Mouse (Mus musculus) heart, adult 2 months (tissue): ENCODE measurements around the gene Cd180. TPM values are rescaled to one million over a fixed set of nuclear protein-coding genes. Genes with fewer than 3 reads are reported as not detected.
A peak's percentile ranks its signal among the peaks of the same experiment; 100 is the strongest.
"Not testable (repeated sequence)": the region's sequence is repeated elsewhere in the genome, so short reads cannot be mapped to it uniquely, and the experiment has no call there.

ENCODE experiments used
- DNase-seq, 2 experiments: peaks; one replicate each; pipeline ENCODE4 v3.0.0; 2021
- H3K27ac ChIP-seq: fragments of 200-600 bp; 2 replicates; pipeline ENCODE4 v1.8.1; 2022
- H3K27me3 ChIP-seq: fragments of 200-500 bp; 2 replicates; pipeline ENCODE4 v1.6.1; 2012; ENCODE audit warnings: mild to moderate bottlenecking, low read length, inconsistent platforms, mixed read lengths; ENCODE audit not compliant: control insufficient read depth, insufficient read depth
- H3K36me3 ChIP-seq: fragments of 200-500 bp; 2 replicates; pipeline ENCODE4 v1.6.1; 2012; ENCODE audit warnings: low read length, inconsistent platforms; ENCODE audit not compliant: control insufficient read depth, insufficient read depth
- H3K4me1 ChIP-seq: fragments of 200-500 bp; 2 replicates; pipeline ENCODE4 v1.6.1; 2011; ENCODE audit warnings: low read length; ENCODE audit not compliant: control insufficient read depth, insufficient read depth
- H3K4me3 ChIP-seq: fragments of 200-600 bp; 2 replicates; pipeline ENCODE4 v1.8.1; 2022
- H3K79me2 ChIP-seq: fragments of 200-500 bp; replicated peaks from 2 replicates; pipeline ENCODE4 v1.6.1; 2012; ENCODE audit warnings: mild to moderate bottlenecking, inconsistent platforms, low read length, moderate library complexity, mixed read lengths; ENCODE audit not compliant: control insufficient read depth, insufficient read depth
- H3K9ac ChIP-seq: fragments of 200-500 bp; 2 replicates; pipeline ENCODE4 v1.6.1; 2012; ENCODE audit warnings: low read depth, mild to moderate bottlenecking, control low read depth, inconsistent platforms, low read length, mixed read lengths
- CTCF ChIP-seq: fragments of 200-600 bp; IDR thresholded peaks from 2 replicates; pipeline ENCODE4 v1.8.1; 2022; ENCODE audit warnings: antibody characterized with exemption, mild to moderate bottlenecking, moderate library complexity
- EP300 ChIP-seq: fragments of 200-500 bp; IDR thresholded peaks from 2 replicates; pipeline ENCODE4 v1.6.1; 2011; ENCODE audit warnings: low read depth, low read length, control low read depth; ENCODE audit not compliant: insufficient read depth
- POLR2A ChIP-seq: fragments of 200-500 bp; IDR thresholded peaks from 2 replicates; pipeline ENCODE4 v1.6.1; 2011; ENCODE audit warnings: mild to moderate bottlenecking, low read depth, low read length, control low read depth; ENCODE audit not compliant: insufficient read depth
- WGBS: fragments of 180-500 bp; shearing (Covaris S2); methylation state at CpG from one replicate; pipeline ENCODE4 v1.1.7; 2018; 5-methylcytosine and 5-hydroxymethylcytosine counted together
- intact Hi-C: fragments of 180-260 bp; cut with DNase I; formaldehyde crosslinking; loops from one replicate; pipeline ENCODE4 v1.15.1; 2025
- polyA plus RNA-seq: library from polyadenylated mRNA; depleted of rRNA; stranded (reverse); fragments of >200 nt; gene quantifications from 2 replicates; pipeline ENCODE4 v1.2.3, GENCODE M21; 2012
- total RNA-seq, 2 experiments: library from RNA; stranded (reverse); gene quantifications; 2 replicates each; pipeline ENCODE4 v1.2.3; 2021

The Cd180 gene
- total and polyA plus RNA-seq, 3 experiments = 0.32 to 1.6 (median 1.3) TPM

DNA sequence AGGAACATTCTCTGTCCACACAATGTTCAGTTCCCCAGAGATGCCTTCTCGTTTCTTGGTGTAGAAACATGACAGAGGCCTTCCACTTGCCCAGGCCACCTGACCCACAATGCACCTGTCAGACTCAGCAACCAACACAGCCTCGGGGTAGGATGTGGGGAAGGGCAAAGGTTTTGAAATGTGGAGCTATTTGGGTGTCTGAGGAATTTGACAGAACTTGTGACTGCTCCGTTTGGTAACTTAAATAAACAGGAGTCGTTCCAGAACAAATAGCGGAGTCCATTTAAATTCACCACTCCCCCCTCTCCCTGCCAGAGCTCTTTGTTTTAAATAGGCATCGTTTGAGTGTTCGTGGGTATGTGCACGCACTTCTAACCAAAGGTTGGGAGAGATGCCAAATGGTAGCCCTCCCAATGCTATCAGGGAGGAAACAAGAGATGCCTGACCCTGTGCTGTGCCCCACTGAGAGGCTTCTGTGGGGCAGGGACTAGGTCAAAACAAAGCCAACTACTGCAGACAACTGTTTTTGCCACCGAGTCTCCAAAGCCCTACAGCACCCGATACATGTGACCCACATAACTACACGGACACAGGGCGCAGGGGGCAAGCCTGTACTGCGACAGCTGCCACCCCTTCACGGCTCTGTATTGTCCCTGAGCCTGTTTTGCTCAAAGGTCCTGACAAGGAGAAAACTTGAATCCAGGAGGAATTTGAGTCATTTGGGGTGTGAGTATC, 23.7 kb upstream of the Cd180 start:
- TF ChIP-seq CTCF (no peak), EP300 (no peak), POLR2A (no peak)
- Histone ChIP-seq H3K36me3 (no peaks in the 10 kb centered on the region), H3K4me1 (no peaks in the 10 kb centered on the region), H3K4me3 (no peak overlapping the region), H3K9ac (no peak overlapping the region), H3K79me2 (no peaks in the 10 kb centered on the region), H3K27ac (no peak overlapping the region), H3K27me3 (no peaks in the 10 kb centered on the region)
- WGBS = 48% methylated on average over 14 of the region's 14 CpGs
- no peak for DNase-seq
- intact Hi-C loops = no loop called here

DNA sequence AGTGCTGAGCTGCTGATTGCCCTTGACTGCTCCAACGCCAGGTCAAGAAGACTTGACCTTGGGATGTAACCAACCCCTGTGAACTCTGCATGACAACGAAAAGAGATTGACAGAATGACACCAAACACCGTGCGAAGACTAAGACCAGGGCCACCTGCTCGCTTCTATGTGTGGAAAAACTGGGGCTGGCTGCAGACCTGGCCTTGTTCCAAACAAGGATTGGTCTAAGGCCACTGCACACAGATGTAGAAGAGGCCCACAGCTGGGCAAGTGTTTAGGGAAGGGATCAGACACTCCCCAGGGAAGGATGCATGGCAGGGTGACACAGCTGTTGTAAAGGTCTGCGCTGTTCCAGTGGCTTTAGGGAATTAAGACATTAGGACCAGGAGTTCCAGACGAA, 22.9 kb upstream of the Cd180 start:
- Histone ChIP-seq H3K4me3 (no peak overlapping the region), H3K4me1 (no peaks in the 10 kb centered on the region), H3K9ac (no peak overlapping the region), H3K27ac (no peak overlapping the region), H3K36me3 (no peaks in the 10 kb centered on the region), H3K27me3 (no peaks in the 10 kb centered on the region), H3K79me2 (no peaks in the 10 kb centered on the region)
- no peak for DNase-seq
- WGBS = 83% methylated on average over 7 of the region's 7 CpGs
- intact Hi-C loops = no loop called here
- TF ChIP-seq CTCF = no peak
- TF ChIP-seq POLR2A = no peak
- TF ChIP-seq EP300 = no peak

- no peaks in the 10 kb centered on the region for H3K4me1 ChIP-seq
- H3K27me3 ChIP-seq = no peaks in the 10 kb centered on the region
- intact Hi-C loops = no loop called here
- H3K4me3 ChIP-seq = no peak overlapping the region
- no peak overlapping the region for H3K27ac ChIP-seq
- DNase-seq = no peak
- H3K9ac ChIP-seq = no peak overlapping the region
- H3K79me2 ChIP-seq = no peaks in the 10 kb centered on the region
- 43% methylated on average over 3 of the region's 3 CpGs for WGBS
- no peaks in the 10 kb centered on the region for H3K36me3 ChIP-seq
- TF ChIP-seq POLR2A (no peak), EP300 (no peak), CTCF (no peak)
Measured at GRCm38 (mm10) chr13:102674083-102674482, 19.3 kb upstream of the Cd180 start.

GRCm38 (mm10) chr13:102677602-102678001, 15.8 kb upstream of the Cd180 start:
- not testable (repeated sequence) for H3K9ac ChIP-seq, H3K27ac ChIP-seq, H3K4me3 ChIP-seq, H3K36me3 ChIP-seq, DNase-seq, H3K79me2 ChIP-seq, H3K27me3 ChIP-seq, H3K4me1 ChIP-seq
- 61% methylated on average over 4 of the region's 4 CpGs for WGBS
- intact Hi-C loops = loop anchor here (1.0 to 2.0 kb wide), 2 partner anchors 68 to 433 kb away; no protein-coding TSS in a partner anchor

- no peak overlapping the region for H3K9ac ChIP-seq
- TF ChIP-seq POLR2A (no peak), CTCF (peak; percentile 96), EP300 (peak; percentile 79)
- 7% methylated on average over 2 of the region's 2 CpGs for WGBS
- H3K79me2 ChIP-seq = no peaks in the 10 kb centered on the region
- intact Hi-C loops = loop anchor here (1.0 to 2.0 kb wide), 2 partner anchors 67 to 432 kb away; no protein-coding TSS in a partner anchor
- no peak overlapping the region for H3K27ac ChIP-seq
- no peaks in the 10 kb centered on the region for H3K36me3 ChIP-seq
- H3K27me3 ChIP-seq = no peaks in the 10 kb centered on the region
- no peak overlapping the region for H3K4me3 ChIP-seq
- H3K4me1 ChIP-seq = no peaks in the 10 kb centered on the region; the same call in 1 of the 2 replicates
- peak; percentile 71 to 76 for DNase-seq
Measured at GRCm38 (mm10) chr13:102678482-102678881, 14.9 kb upstream of the Cd180 start.

DNA sequence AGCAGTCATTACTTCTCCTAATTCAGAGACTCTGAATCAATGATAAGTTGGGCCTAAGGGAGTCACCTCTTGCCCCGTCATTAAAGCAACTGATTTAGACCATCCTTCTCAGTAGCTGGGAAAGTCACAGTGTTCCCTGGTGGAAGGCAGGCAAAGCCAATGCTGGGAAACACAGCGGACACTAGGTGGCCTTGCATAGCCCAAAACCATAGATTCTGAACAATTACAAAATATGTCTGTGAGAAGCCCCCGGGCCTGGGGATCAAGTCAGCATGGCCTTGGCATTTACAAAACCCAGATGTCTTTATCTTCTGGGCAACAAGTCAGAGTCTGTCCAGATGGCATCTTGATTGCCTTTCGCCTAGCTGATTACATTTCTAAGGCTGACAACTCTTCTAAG, 8.5 kb upstream of the Cd180 start:
- intact Hi-C loops = no loop called here
- Histone ChIP-seq H3K79me2 (no peaks in the 10 kb centered on the region), H3K9ac (no peak overlapping the region), H3K4me1 (no peaks in the 10 kb centered on the region; the same call in 1 of the 2 replicates), H3K27me3 (no peaks in the 10 kb centered on the region), H3K27ac (no peak overlapping the region), H3K4me3 (no peak overlapping the region), H3K36me3 (no peaks in the 10 kb centered on the region)
- no peak for DNase-seq
- TF ChIP-seq EP300 (no peak), POLR2A (no peak), CTCF (no peak)
- WGBS = 78% methylated on average over 4 of the region's 4 CpGs
